Mouse (Mus musculus) testis, adult 2 months (tissue): ENCODE data around the gene Ptbp1.

Experiments used
- CTCF ChIP-seq: fragments of 200-500 bp; IDR thresholded peaks from 2 replicates; pipeline ENCODE4 v1.5.1; 2012; ENCODE audit warnings: low read depth, mild to moderate bottlenecking, inconsistent platforms, low read length, moderate library complexity; ENCODE audit not compliant: control insufficient read depth, insufficient read depth, insufficient replicate concordance
- POLR2A ChIP-seq: fragments of 200-500 bp; IDR thresholded peaks from 2 replicates; pipeline ENCODE4 v1.6.1; 2012; ENCODE audit warnings: low read depth, mild to moderate bottlenecking, inconsistent platforms, low read length, moderate library complexity; ENCODE audit not compliant: control insufficient read depth

DNA sequence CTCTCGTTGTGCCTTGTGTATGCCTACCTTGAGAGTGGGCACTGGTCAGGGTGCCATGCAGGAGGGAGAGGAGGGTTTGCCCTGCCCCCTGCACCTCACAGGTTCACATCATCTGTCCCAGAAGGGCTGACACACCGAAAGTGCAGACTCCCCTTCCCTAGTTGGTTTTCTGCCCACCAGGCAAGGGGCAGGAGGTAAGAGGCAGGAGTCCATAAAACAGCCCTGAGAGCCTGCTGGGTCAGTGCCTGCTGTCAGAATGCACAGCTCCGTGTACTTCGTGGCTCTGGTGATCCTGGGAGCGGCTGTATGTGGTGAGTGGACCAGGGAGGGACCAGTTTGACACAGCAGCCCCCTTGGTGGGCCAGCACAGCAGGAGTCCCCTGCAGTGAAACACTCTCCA is 36.4 kb downstream of the Ptbp1 start, which contains the start of gene Cfd:
- no peak for TF ChIP-seq POLR2A
- no peak for TF ChIP-seq CTCF
